Mouse (Mus musculus) lung, postnatal 0 days (tissue): Measurements from ENCODE around the gene Slfnl1. TPM values are rescaled to one million over a fixed set of nuclear protein-coding genes. Genes with fewer than 3 reads are reported as not detected.
A peak's percentile ranks its signal among the peaks of the same experiment; 100 is the strongest.

Experiments used
- ATAC-seq: fragments of 200-750 bp; cut with Nextera tagmentation; 2 replicates; pipeline ENCODE4 v1.8.0; 2017; ENCODE audit warnings: moderate library complexity
- DNase-seq: peaks from one replicate; pipeline ENCODE4 v3.0.0-alpha.2; 2016; ENCODE audit warnings: low spot score
- H3K27ac ChIP-seq: fragments of 300-500 bp; sonication (generic); 2 replicates; pipeline ENCODE4 v1.5.1; 2014; ENCODE audit warnings: antibody characterized with exemption, mild to moderate bottlenecking, low read length, mixed read lengths
- H3K27me3 ChIP-seq: fragments of 300-500 bp; sonication (generic); replicated peaks from 2 replicates; pipeline ENCODE4 v1.6.1; 2014; ENCODE audit warnings: low read length, mixed read lengths; ENCODE audit not compliant: insufficient read depth
- H3K36me3 ChIP-seq: fragments of 300-500 bp; sonication (generic); 2 replicates; pipeline ENCODE4 v1.6.1; 2014; ENCODE audit warnings: low read length, mixed read lengths; ENCODE audit not compliant: insufficient read depth
- H3K4me1 ChIP-seq: fragments of 300-500 bp; sonication (generic); 2 replicates; pipeline ENCODE4 v1.6.1; 2014; ENCODE audit warnings: antibody characterized with exemption, low read depth, low read length, mixed read lengths; ENCODE audit not compliant: insufficient read depth
- H3K4me2 ChIP-seq: fragments of 300-500 bp; sonication (generic); replicated peaks from 2 replicates; pipeline ENCODE4 v1.6.1; 2014; ENCODE audit warnings: low read depth, mild to moderate bottlenecking, low read length, moderate library complexity, mixed read lengths
- H3K4me3 ChIP-seq: fragments of 300-500 bp; sonication (generic); 2 replicates; pipeline ENCODE4 v1.5.1; 2014; ENCODE audit warnings: low read depth, low read length
- H3K9ac ChIP-seq: fragments of 300-500 bp; sonication (generic); replicated peaks from 2 replicates; pipeline ENCODE4 v1.6.1; 2014; ENCODE audit warnings: low read depth, mild to moderate bottlenecking
- H3K9me3 ChIP-seq: fragments of 300-500 bp; sonication (generic); 2 replicates; pipeline ENCODE4 v1.6.1; 2016; ENCODE audit warnings: low read length, mixed read lengths
- CTCF ChIP-seq: IDR thresholded peaks from 2 replicates; pipeline ENCODE4 v1.5.1; 2016; ENCODE audit warnings: antibody characterized with exemption, mild to moderate bottlenecking
- EP300 ChIP-seq: IDR thresholded peaks from 2 replicates; pipeline ENCODE4 v1.6.1; 2016; ENCODE audit warnings: antibody characterized with exemption, mild to moderate bottlenecking, control low read depth
- WGBS: fragments of 180-500 bp; shearing (Covaris S2); extraction: QIAGEN DNeasy Blood & Tissue Kit; methylation state at CpG from one replicate; pipeline ENCODE4 v1.1.7; 2014; 5-methylcytosine and 5-hydroxymethylcytosine counted together
- polyA plus RNA-seq: library from polyadenylated mRNA; unstranded; fragments of >200 nt; fragmentation: Nextera tagmentation; extraction: Ambion mirVana; gene quantifications from 2 replicates; pipeline ENCODE4 v1.2.1, GENCODE M21; 2015

Slfnl1 gene
- polyA plus RNA-seq, 1 experiment from 2014 or later: not detected

DNA sequence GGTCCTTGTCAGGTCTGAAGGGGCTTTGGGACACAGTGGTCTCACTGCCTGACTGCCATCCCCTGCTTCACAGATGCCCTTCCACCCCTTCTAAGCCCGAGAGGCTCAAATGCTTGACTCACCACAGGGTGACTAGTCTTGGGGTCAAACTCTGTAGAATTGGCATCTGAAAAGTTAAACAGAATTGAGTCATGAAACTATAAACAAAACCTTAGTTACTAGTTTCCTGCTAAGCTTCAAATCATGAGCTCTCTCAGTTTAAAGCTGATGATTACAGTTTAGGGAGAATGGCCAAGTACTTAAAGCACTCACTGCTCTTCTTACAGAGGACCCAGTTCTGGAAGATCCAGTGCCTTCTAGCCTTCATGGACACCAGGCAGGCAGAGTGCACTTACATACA lies 12.9 kb downstream of the Slfnl1 start:
- ATAC-seq: no peak
- Histone ChIP-seq H3K9me3 (no peaks in the 10 kb centered on the region), H3K36me3 (peaks cover 44% of the 10 kb centered on the region), H3K27me3 (no peaks in the 10 kb centered on the region), H3K4me1 (no peaks in the 10 kb centered on the region), H3K27ac (no peak overlapping the region), H3K4me2 (no peak overlapping the region), H3K9ac (no peak overlapping the region), H3K4me3 (no peak overlapping the region)
- no peak for TF ChIP-seq EP300
- WGBS: 70% methylated on average over 1 of the region's 1 CpGs
- DNase-seq: no peak

DNA sequence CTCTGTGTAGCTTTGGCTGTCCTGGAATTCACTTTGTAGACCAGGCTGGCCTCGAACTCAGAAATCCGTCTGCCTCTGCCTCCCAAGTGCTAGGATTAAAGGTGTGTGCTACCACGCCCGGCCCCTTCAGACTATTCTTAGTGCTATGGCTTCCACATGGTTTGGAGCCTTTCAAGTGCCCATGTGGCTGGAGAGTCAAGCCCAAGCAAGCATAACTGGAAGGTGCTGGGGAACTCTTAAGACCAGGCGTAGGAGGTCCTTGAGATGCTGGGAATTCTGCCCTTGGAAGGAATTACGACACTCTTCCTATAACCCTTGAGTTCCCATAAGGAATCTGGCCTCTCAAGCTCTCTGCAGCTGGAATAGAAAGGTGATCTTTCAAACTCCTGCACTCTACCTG lies 24.6 kb downstream of the Slfnl1 start:
- no peak overlapping the region for H3K4me2 ChIP-seq
- no peak overlapping the region for H3K4me3 ChIP-seq
- 62% methylated on average over 6 of the region's 6 CpGs for WGBS
- DNase-seq (peak; percentile 75), ATAC-seq (peak; percentile 88)
- H3K27ac ChIP-seq: no peak overlapping the region
- no peak overlapping the region for H3K9ac ChIP-seq
- no peaks in the 10 kb centered on the region for H3K27me3 ChIP-seq
- H3K4me1 ChIP-seq: no peaks in the 10 kb centered on the region
- H3K36me3 ChIP-seq: peaks cover 37% of the 10 kb centered on the region
- no peaks in the 10 kb centered on the region for H3K9me3 ChIP-seq
- TF ChIP-seq CTCF: no peak
- TF ChIP-seq EP300: peak; percentile 64

DNA sequence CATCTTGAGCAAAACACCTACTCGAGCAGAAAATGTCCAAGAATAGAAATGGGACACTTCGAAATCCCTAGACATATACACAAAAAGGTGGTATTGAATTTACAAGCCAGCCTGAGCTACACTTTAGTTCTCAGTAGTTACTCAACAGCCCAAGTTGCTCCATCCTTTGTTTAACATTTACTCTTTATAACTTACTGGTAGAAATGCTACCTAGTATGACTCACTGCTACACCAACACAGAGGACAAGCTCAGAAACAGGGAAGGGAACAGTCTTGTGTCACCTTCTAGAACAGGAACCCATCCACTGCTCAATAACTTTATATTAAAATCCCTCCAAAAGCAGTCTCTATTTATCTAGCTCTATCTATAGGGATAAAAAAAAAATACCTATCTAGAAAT lies 33.7 kb downstream of the Slfnl1 start:
- Histone ChIP-seq H3K4me2 (no peak overlapping the region), H3K4me1 (peaks cover 20% of the 10 kb centered on the region; the same call in 1 of the 2 replicates), H3K27me3 (no peaks in the 10 kb centered on the region), H3K4me3 (no peak overlapping the region), H3K27ac (no peak overlapping the region; the same call in 1 of the 2 replicates), H3K36me3 (peaks cover 14% of the 10 kb centered on the region; the same call in 1 of the 2 replicates), H3K9me3 (no peaks in the 10 kb centered on the region), H3K9ac (no peak overlapping the region)
- no peak for ATAC-seq
- 58% methylated on average over 2 of the region's 2 CpGs for WGBS
- TF ChIP-seq EP300 (peak; percentile 48; the same call in 1 of the 2 replicates), CTCF (no peak)
- peak; percentile 75 for DNase-seq

DNA sequence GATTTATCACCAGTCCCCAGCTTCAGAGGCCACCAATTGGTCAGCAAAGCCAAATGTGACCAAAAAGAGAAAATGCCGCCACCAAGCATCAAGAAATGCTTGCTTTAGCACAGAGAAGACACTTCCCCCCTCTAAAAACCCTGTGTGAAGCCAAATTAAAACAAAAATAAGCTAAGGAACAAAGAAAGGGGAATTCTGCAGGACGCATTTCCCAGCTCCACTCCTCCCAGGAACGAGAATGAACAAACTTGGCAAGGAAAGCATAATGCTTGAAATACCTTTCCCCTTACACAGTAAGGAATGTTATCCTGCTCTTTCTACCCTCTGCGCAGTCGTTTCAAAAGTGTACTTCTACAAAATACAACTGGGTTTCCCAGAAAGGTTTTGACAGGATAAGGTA lies 36.0 kb downstream of the Slfnl1 start:
- TF ChIP-seq CTCF (no peak), EP300 (peak; percentile 87)
- Histone ChIP-seq H3K9ac (no peak overlapping the region), H3K4me1 (peaks cover 27% of the 10 kb centered on the region; the same call in 1 of the 2 replicates), H3K36me3 (peaks cover 6% of the 10 kb centered on the region; the same call in 1 of the 2 replicates), H3K27ac (peak overlapping the region; percentile 95), H3K4me2 (peak overlapping the region; percentile 92; the same call in 1 of the 2 replicates), H3K4me3 (no peak overlapping the region), H3K9me3 (no peaks in the 10 kb centered on the region), H3K27me3 (no peaks in the 10 kb centered on the region)
- peak; percentile 25 for ATAC-seq
- DNase-seq: peak; percentile 91
- WGBS: 7% methylated on average over 5 of the region's 5 CpGs

DNA sequence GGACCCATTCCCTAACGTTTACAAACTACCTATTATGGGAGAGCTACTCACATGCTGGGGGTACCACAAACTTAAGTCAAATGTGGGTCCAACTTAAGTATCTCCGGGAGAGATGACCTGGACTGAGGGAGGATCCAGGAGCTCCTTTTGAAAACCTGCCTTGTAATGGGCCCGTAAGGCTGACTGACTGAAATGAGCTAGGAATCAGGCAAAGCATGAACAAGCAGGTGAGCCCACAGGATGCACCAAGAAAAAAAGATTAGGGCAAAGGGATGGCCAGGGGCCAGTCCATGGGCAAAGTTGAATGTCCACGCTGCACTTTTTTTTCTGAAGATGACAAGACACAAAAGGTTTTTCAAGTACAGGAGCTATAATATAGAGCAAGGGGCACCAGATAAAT lies 37.0 kb downstream of the Slfnl1 start:
- Histone ChIP-seq H3K27ac (peak overlapping the region; percentile 95), H3K27me3 (no peaks in the 10 kb centered on the region), H3K9me3 (no peaks in the 10 kb centered on the region), H3K4me1 (peaks cover 27% of the 10 kb centered on the region; the same call in 1 of the 2 replicates), H3K9ac (0 out of 2 replicates have a peak overlapping the region, but pooled peaks have one; percentile 9), H3K4me2 (peak overlapping the region; percentile 92), H3K4me3 (peak overlapping the region; percentile 72), H3K36me3 (no peaks in the 10 kb centered on the region)
- ATAC-seq: no peak
- WGBS: 4% methylated on average over 4 of the region's 4 CpGs
- TF ChIP-seq EP300 (no peak), CTCF (no peak)
- no peak for DNase-seq

DNA sequence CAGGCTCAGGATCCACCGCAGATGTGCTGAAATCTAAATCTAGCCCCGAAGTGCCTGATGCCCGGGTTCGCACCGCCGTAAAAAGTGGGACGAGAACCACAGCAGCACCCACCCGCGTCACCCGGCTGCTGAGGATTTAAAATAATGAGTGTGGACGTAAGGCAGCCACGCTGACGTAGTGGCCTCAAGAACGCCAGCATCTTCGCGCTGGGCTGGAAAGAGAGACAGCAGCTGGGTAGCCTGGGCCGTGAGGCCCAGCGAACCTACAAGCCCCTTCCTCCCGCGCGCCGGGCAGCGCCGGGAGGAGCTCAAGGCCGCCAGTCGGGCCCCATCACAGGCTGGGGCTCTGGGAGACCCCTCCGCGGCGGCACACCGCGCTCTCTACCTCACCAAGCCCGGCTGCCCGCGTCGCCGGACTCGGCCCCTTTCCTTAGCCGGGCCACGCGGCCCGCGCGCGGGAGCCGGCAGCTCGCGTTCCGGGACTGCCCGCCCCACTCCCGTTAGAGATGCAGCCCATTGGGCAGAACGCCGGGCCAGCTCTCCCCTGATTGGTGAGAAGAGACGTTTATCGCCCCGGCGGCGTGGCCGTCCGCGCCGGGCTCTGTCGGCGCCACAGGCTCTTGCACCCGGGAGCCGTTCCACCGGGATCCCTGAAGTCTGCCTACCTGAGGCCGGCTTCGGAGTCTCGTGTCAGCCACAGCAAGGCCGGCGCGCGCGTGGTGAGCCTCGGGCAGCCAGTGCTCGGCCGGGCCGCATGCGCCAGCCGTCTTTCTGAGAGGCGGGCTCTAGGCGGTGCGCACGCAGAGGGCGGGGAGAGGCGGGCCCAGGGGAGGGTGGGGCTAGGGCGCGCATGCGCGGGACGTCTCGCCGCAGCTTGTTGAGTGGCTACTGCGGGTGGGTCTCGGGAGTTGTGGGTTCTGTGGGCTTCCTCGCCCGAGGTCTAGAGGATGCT lies 37.7 kb downstream of the Slfnl1 start, which contains the start of gene Ctps:
Ctps (minus strand) TSS at position 791 of the 952 bp plus-strand sequence.
- peaks cover 27% of the 10 kb centered on the region; the same call in 1 of the 2 replicates for H3K4me1 ChIP-seq
- TF ChIP-seq CTCF (no peak), EP300 (no peak)
- H3K9me3 ChIP-seq: no peaks in the 10 kb centered on the region
- H3K27me3 ChIP-seq: no peaks in the 10 kb centered on the region
- peak; percentile 93 for ATAC-seq
- no peaks in the 10 kb centered on the region for H3K36me3 ChIP-seq
- DNase-seq: peak; percentile 96
- peak within 1 kb of the TSS; percentile 72 for H3K4me3 ChIP-seq
- under 1% methylated on average over 60 of the region's 97 CpGs for WGBS
- H3K9ac ChIP-seq: peak within 1 kb of the TSS; percentile 81
- H3K4me2 ChIP-seq: peak within 1 kb of the TSS; percentile 92
- peak within 1 kb of the TSS; percentile 95 for H3K27ac ChIP-seq
